Mouse (Mus musculus): Measurements from ENCODE around the gene Col15a1.

GRCm38 (mm10) chr4:47272452-47273130 is 64.6 kb downstream of the Col15a1 start:
- TF ChIP-seq CTCF (IDR thresholded peaks at IDR 0.05; ENCODE audit: borderline replicate concordance, insufficient read depth, low read length) (no peak), POLR2A (IDR thresholded peaks at IDR 0.05; ENCODE audit: low read depth, low read length) (no peak)
